Mouse (Mus musculus): ENCODE measurements around the gene Cnn1. TPM values are rescaled to one million over a fixed set of nuclear protein-coding genes. Genes with fewer than 3 reads are reported as not detected.
A peak's percentile ranks its signal among the peaks of the same experiment; 100 is the strongest.

Cnn1 gene
- 7.8 and 10.1 TPM in 2 replicates for polyA plus RNA-seq (2011; ENCODE audit: insufficient read depth, insufficient read length, low read depth, missing spikeins)

GRCm38 (mm10) chr9:22098993-22099696 is at the start of gene Cnn1:
Cnn1 (plus strand) TSS chr9:22099216.
- H3K4me3 ChIP-seq (ENCODE audit: low read depth, low read length), result peak within 1 kb of the TSS; percentile 35

GRCm38 (mm10) chr9:22049315-22049714 is 49.7 kb upstream of the Cnn1 start:
- TF ChIP-seq CTCF (IDR thresholded peaks at IDR 0.05; ENCODE audit: low read depth, low read length), result no peak
- Histone ChIP-seq H3K4me1 (ENCODE audit: control insufficient read depth, insufficient read depth, low read length) (no peaks in the 10 kb centered on the region), H3K27me3 (ENCODE audit: control insufficient read depth, insufficient read depth, low read length, poor library complexity, severe bottlenecking) (no peaks in the 10 kb centered on the region; the same call in 1 of the 2 replicates), H3K36me3 (ENCODE audit: control insufficient read depth, insufficient read depth, low read length, poor library complexity, severe bottlenecking) (no peaks in the 10 kb centered on the region), H3K9ac (ENCODE audit: low read depth, poor library complexity, severe bottlenecking) (no peak overlapping the region), H3K4me3 (ENCODE audit: low read depth, low read length) (no peak overlapping the region), H3K9me3 (replicated peaks; ENCODE audit: control insufficient read depth, insufficient read depth, low read length, poor library complexity, severe bottlenecking) (no peaks in the 10 kb centered on the region), H3K27ac (ENCODE audit: insufficient read depth, low read length) (no peak overlapping the region)

More at GRCm38 (mm10) chr9:22098993-22099696, at the start of gene Cnn1:
- H3K27me3 ChIP-seq (ENCODE audit: control insufficient read depth, insufficient read depth, low read length, poor library complexity, severe bottlenecking), result no peaks in the 10 kb centered on the region; the same call in 1 of the 2 replicates
- TF ChIP-seq CTCF (IDR thresholded peaks at IDR 0.05; ENCODE audit: low read depth, low read length), result no peak
- no peak for TF ChIP-seq EP300 (IDR thresholded peaks at IDR 0.05; ENCODE audit: insufficient read depth, low read depth, low read length)
- no peaks in the 10 kb centered on the region for H3K4me1 ChIP-seq (ENCODE audit: control insufficient read depth, insufficient read depth, low read length)
- H3K36me3 ChIP-seq (ENCODE audit: control insufficient read depth, insufficient read depth, low read length, poor library complexity, severe bottlenecking), result no peaks in the 10 kb centered on the region
- H3K9me3 ChIP-seq (replicated peaks; ENCODE audit: control insufficient read depth, insufficient read depth, low read length, poor library complexity, severe bottlenecking), result no peaks in the 10 kb centered on the region
- H3K9ac ChIP-seq (ENCODE audit: low read depth, poor library complexity, severe bottlenecking), result peak within 1 kb of the TSS; percentile 24; the same call in 1 of the 2 replicates
- no peak within 1 kb of the TSS for H3K27ac ChIP-seq (ENCODE audit: insufficient read depth, low read length)

- no peaks in the 10 kb centered on the region for H3K4me1 ChIP-seq (ENCODE audit: control insufficient read depth, insufficient read depth, low read length)
Observed at GRCm38 (mm10) chr9:22049721-22050270, 49.2 kb upstream of the Cnn1 start.

GRCm38 (mm10) chr9:22050351-22050889 is 48.6 kb upstream of the Cnn1 start:
- Histone ChIP-seq H3K9me3 (replicated peaks; ENCODE audit: control insufficient read depth, insufficient read depth, low read length, poor library complexity, severe bottlenecking) (no peaks in the 10 kb centered on the region), H3K27me3 (ENCODE audit: control insufficient read depth, insufficient read depth, low read length, poor library complexity, severe bottlenecking) (no peaks in the 10 kb centered on the region; the same call in 1 of the 2 replicates), H3K36me3 (ENCODE audit: control insufficient read depth, insufficient read depth, low read length, poor library complexity, severe bottlenecking) (no peaks in the 10 kb centered on the region), H3K9ac (ENCODE audit: low read depth, poor library complexity, severe bottlenecking) (0 out of 2 replicates have a peak overlapping the region, but pooled peaks have one; percentile 58), H3K4me1 (ENCODE audit: control insufficient read depth, insufficient read depth, low read length) (peaks cover 2% of the 10 kb centered on the region), H3K27ac (ENCODE audit: insufficient read depth, low read length) (no peak overlapping the region), H3K4me3 (ENCODE audit: low read depth, low read length) (peak overlapping the region; percentile 24)
- peak; percentile 73 for TF ChIP-seq EP300 (IDR thresholded peaks at IDR 0.05; ENCODE audit: insufficient read depth, low read depth, low read length)
- TF ChIP-seq POLR2A (IDR thresholded peaks at IDR 0.05; ENCODE audit: insufficient read depth, low read length), result no peak

More at GRCm38 (mm10) chr9:22049721-22050270, 49.2 kb upstream of the Cnn1 start:
- no peak overlapping the region for H3K9ac ChIP-seq (ENCODE audit: low read depth, poor library complexity, severe bottlenecking)
- no peaks in the 10 kb centered on the region for H3K36me3 ChIP-seq (ENCODE audit: control insufficient read depth, insufficient read depth, low read length, poor library complexity, severe bottlenecking)
- H3K9me3 ChIP-seq (replicated peaks; ENCODE audit: control insufficient read depth, insufficient read depth, low read length, poor library complexity, severe bottlenecking), result no peaks in the 10 kb centered on the region
- no peak for TF ChIP-seq POLR2A (IDR thresholded peaks at IDR 0.05; ENCODE audit: insufficient read depth, low read length)
- TF ChIP-seq CTCF (IDR thresholded peaks at IDR 0.05; ENCODE audit: low read depth, low read length), result no peak
- no peak for TF ChIP-seq EP300 (IDR thresholded peaks at IDR 0.05; ENCODE audit: insufficient read depth, low read depth, low read length)
- H3K4me3 ChIP-seq (ENCODE audit: low read depth, low read length), result peak overlapping the region; percentile 24
- H3K27me3 ChIP-seq (ENCODE audit: control insufficient read depth, insufficient read depth, low read length, poor library complexity, severe bottlenecking), result no peaks in the 10 kb centered on the region; the same call in 1 of the 2 replicates
- no peak overlapping the region for H3K27ac ChIP-seq (ENCODE audit: insufficient read depth, low read length)

- Histone ChIP-seq H3K4me3 (ENCODE audit: low read depth, low read length) (peak overlapping the region; percentile 68), H3K27ac (ENCODE audit: insufficient read depth, low read length) (no peak overlapping the region), H3K4me1 (ENCODE audit: control insufficient read depth, insufficient read depth, low read length) (peaks cover 5% of the 10 kb centered on the region), H3K9ac (ENCODE audit: low read depth, poor library complexity, severe bottlenecking) (peak overlapping the region; percentile 58), H3K9me3 (replicated peaks; ENCODE audit: control insufficient read depth, insufficient read depth, low read length, poor library complexity, severe bottlenecking) (no peaks in the 10 kb centered on the region), H3K27me3 (ENCODE audit: control insufficient read depth, insufficient read depth, low read length, poor library complexity, severe bottlenecking) (no peaks in the 10 kb centered on the region; the same call in 1 of the 2 replicates), H3K36me3 (ENCODE audit: control insufficient read depth, insufficient read depth, low read length, poor library complexity, severe bottlenecking) (no peaks in the 10 kb centered on the region)
- TF ChIP-seq POLR2A (IDR thresholded peaks at IDR 0.05; ENCODE audit: insufficient read depth, low read length), result no peak
- no peak for TF ChIP-seq EP300 (IDR thresholded peaks at IDR 0.05; ENCODE audit: insufficient read depth, low read depth, low read length)
- no peak for TF ChIP-seq CTCF (IDR thresholded peaks at IDR 0.05; ENCODE audit: low read depth, low read length)
Observed at GRCm38 (mm10) chr9:22051161-22051957, 47.7 kb upstream of the Cnn1 start.

Measured in ES-Bruce4 (cell line).